Mouse (Mus musculus) megakaryocyte, embryonic 14.5 days (primary cell): ENCODE data around the gene Rhbdd2.

Source experiments
- FLI1 ChIP-seq: IDR thresholded peaks from 2 replicates; pipeline ENCODE4 v1.6.1; 2012; ENCODE audit warnings: low read length, inconsistent platforms, mixed read lengths
- GATA1 ChIP-seq: IDR thresholded peaks from 3 replicates; pipeline ENCODE4 v1.6.1; 2012; ENCODE audit warnings: mixed read lengths, low read length, inconsistent platforms, borderline replicate concordance

DNA sequence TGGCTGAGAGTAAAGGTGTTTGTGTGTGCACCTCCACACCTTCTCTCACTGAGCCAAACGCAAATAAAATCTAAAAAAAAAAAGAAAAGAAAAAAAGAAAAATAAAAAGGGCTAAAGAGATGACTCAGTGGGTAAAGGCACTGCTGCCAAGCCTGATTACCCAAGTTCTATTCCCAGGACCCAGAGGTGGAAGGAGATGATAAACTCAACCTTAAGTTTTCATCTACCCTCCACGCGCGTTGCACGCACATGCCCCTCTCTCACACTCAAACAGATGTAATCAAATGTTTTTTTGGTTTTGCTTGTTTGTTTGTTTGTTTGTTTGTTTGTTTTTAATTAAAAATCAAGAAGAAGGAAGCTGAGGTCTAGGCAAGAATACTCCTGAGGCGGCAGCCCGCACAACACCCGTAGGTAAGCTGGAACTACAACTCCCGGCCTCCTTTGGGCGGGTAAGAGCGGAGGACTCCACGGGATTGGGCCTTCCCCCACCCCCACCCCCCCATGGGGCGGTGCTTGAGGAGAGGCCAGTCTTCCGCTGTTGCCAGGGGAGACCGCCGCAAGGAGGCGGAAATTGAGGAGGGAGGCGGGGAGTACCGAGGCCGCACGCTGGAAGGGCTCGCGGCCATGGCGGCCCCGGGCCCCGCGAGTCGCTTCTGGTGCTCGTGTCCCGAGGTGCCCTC, at the start of gene Rhbdd2:
- no peak for TF ChIP-seq GATA1
- TF ChIP-seq FLI1, result no peak
